Mouse (Mus musculus) midbrain, embryonic 11.5 days (tissue): ENCODE data around the gene Srd5a2. TPM values are rescaled to one million over a fixed set of nuclear protein-coding genes. Genes with fewer than 3 reads are reported as not detected.
"Not testable (repeated sequence)": the region's sequence is repeated elsewhere in the genome, so short reads cannot be mapped to it uniquely, and the experiment has no call there.

Experiments
- ATAC-seq: fragments of 200-750 bp; cut with Nextera tagmentation; 2 replicates; pipeline ENCODE4 v1.8.0; 2017; ENCODE audit warnings: moderate TSS enrichment, moderate library complexity; ENCODE audit not compliant: low FRiP score
- DNase-seq: peaks from one replicate; pipeline ENCODE4 v3.0.0; 2015; ENCODE audit warnings: low spot score; ENCODE audit errors: missing footprints
- H3K27ac ChIP-seq: fragments of 300-500 bp; sonication (generic); 2 replicates; pipeline ENCODE4 v1.5.1; 2014; ENCODE audit warnings: low read depth, low read length
- H3K27me3 ChIP-seq: fragments of 300-500 bp; sonication (generic); 2 replicates; pipeline ENCODE4 v1.6.1; 2014; ENCODE audit warnings: mild to moderate bottlenecking, low read length, moderate library complexity, mixed read lengths; ENCODE audit not compliant: control insufficient read depth, insufficient read depth
- H3K36me3 ChIP-seq: fragments of 300-500 bp; sonication (generic); 2 replicates; pipeline ENCODE4 v1.6.1; 2014; ENCODE audit warnings: mild to moderate bottlenecking, low read length, moderate library complexity, mixed read lengths; ENCODE audit not compliant: control insufficient read depth, insufficient read depth
- H3K4me1 ChIP-seq: fragments of 300-500 bp; sonication (generic); 2 replicates; pipeline ENCODE4 v1.6.1; 2014; ENCODE audit warnings: low read length; ENCODE audit not compliant: control insufficient read depth, insufficient read depth
- H3K4me2 ChIP-seq: fragments of 300-500 bp; sonication (generic); 2 replicates; pipeline ENCODE4 v1.6.1; 2014; ENCODE audit warnings: mild to moderate bottlenecking, moderate library complexity
- H3K4me3 ChIP-seq: fragments of 300-500 bp; sonication (generic); 2 replicates; pipeline ENCODE4 v1.5.1; 2014; ENCODE audit warnings: low read depth, low read length
- H3K9ac ChIP-seq: fragments of 300-500 bp; sonication (generic); 2 replicates; pipeline ENCODE4 v1.6.1; 2014; ENCODE audit warnings: low read length
- H3K9me3 ChIP-seq: fragments of 300-500 bp; sonication (generic); 2 replicates; pipeline ENCODE4 v1.6.1; 2016; ENCODE audit warnings: low read length; ENCODE audit not compliant: control insufficient read depth
- whole genome bisulfite sequencing: fragments of 180-500 bp; shearing (Covaris S2); extraction: QIAGEN DNeasy Blood & Tissue Kit; methylation state at CpG from one replicate; pipeline ENCODE4 v1.1.7; 2014; 5-methylcytosine and 5-hydroxymethylcytosine counted together
- polyA plus RNA-seq: library from polyadenylated mRNA; unstranded; fragments of >200 nt; fragmentation: Nextera tagmentation; extraction: Ambion mirVana; gene quantifications from 2 replicates; pipeline ENCODE4 v1.2.1, GENCODE M21; 2014

Srd5a2 gene
- polyA plus RNA-seq: not detected in 2 replicates

GRCm38 (mm10) chr17:74047210-74048082, at the start of gene Srd5a2:
TSS of gene Srd5a2 (minus strand) at chr17:74047916.
- H3K9me3 ChIP-seq: no peaks in the 10 kb centered on the region
- H3K36me3 ChIP-seq: no peaks in the 10 kb centered on the region
- peak within 1 kb of the TSS; percentile 42 for H3K4me2 ChIP-seq
- 2% methylated on average over 45 of the region's 45 CpGs for WGBS
- peaks cover 35% of the 10 kb centered on the region for H3K27me3 ChIP-seq
- peak within 1 kb of the TSS; percentile 29 for H3K4me3 ChIP-seq
- no peak within 1 kb of the TSS for H3K27ac ChIP-seq
- DNase-seq: peak; percentile 93
- 0 out of 2 replicates have a peak within 1 kb of the TSS, but pooled peaks have one; percentile 12 for H3K9ac ChIP-seq
- peaks cover 3% of the 10 kb centered on the region; the same call in 1 of the 2 replicates for H3K4me1 ChIP-seq
- peak; percentile 52; the same call in 1 of the 2 replicates for ATAC-seq

- Histone ChIP-seq H3K27me3 (no peaks in the 10 kb centered on the region), H3K4me3 (no peak overlapping the region), H3K4me2 (no peak overlapping the region), H3K9ac (no peak overlapping the region), H3K9me3 (no peaks in the 10 kb centered on the region), H3K4me1 (no peaks in the 10 kb centered on the region), H3K36me3 (no peaks in the 10 kb centered on the region), H3K27ac (no peak overlapping the region)
- DNase-seq (no peak), ATAC-seq (no peak)
- 85% methylated on average over 5 of the region's 5 CpGs for WGBS
Measured at GRCm38 (mm10) chr17:74088886-74089678, 41.4 kb upstream of the Srd5a2 start.

- Histone ChIP-seq H3K9me3 (no peaks in the 10 kb centered on the region), H3K4me1 (no peaks in the 10 kb centered on the region), H3K4me3 (no peak overlapping the region), H3K36me3 (no peaks in the 10 kb centered on the region), H3K9ac (no peak overlapping the region), H3K27ac (no peak overlapping the region), H3K4me2 (no peak overlapping the region), H3K27me3 (no peaks in the 10 kb centered on the region)
- 96% methylated on average over 2 of the region's 2 CpGs for WGBS
- DNase-seq: no peak
- no peak for ATAC-seq
Measured at GRCm38 (mm10) chr17:74088016-74088415, 40.3 kb upstream of the Srd5a2 start.

GRCm38 (mm10) chr17:74083370-74083769, 35.7 kb upstream of the Srd5a2 start:
- Histone ChIP-seq H3K4me2 (no peak overlapping the region), H3K9me3 (no peaks in the 10 kb centered on the region), H3K4me3 (no peak overlapping the region), H3K27ac (no peak overlapping the region), H3K9ac (no peak overlapping the region), H3K27me3 (no peaks in the 10 kb centered on the region), H3K4me1 (no peaks in the 10 kb centered on the region), H3K36me3 (no peaks in the 10 kb centered on the region)
- 97% methylated on average over 4 of the region's 4 CpGs for WGBS
- ATAC-seq: no peak
- no peak for DNase-seq

GRCm38 (mm10) chr17:74080076-74080615, 32.4 kb upstream of the Srd5a2 start:
- ATAC-seq: no peak
- H3K4me3 ChIP-seq: no peak overlapping the region
- DNase-seq: no peak
- no peak overlapping the region for H3K27ac ChIP-seq
- H3K4me2 ChIP-seq: no peak overlapping the region
- 89% methylated on average over 6 of the region's 6 CpGs for WGBS
- no peaks in the 10 kb centered on the region for H3K27me3 ChIP-seq
- no peaks in the 10 kb centered on the region for H3K36me3 ChIP-seq
- H3K9me3 ChIP-seq: no peaks in the 10 kb centered on the region
- no peaks in the 10 kb centered on the region for H3K4me1 ChIP-seq
- no peak overlapping the region for H3K9ac ChIP-seq

- Histone ChIP-seq H3K9me3 (no peaks in the 10 kb centered on the region), H3K36me3 (no peaks in the 10 kb centered on the region), H3K4me1 (no peaks in the 10 kb centered on the region), H3K9ac (no peak overlapping the region), H3K4me2 (no peak overlapping the region), H3K4me3 (no peak overlapping the region), H3K27me3 (no peaks in the 10 kb centered on the region), H3K27ac (no peak overlapping the region)
- ATAC-seq (no peak), DNase-seq (no peak)
- 89% methylated on average over 13 of the region's 13 CpGs for WGBS
Measured at GRCm38 (mm10) chr17:74078776-74079495, 31.2 kb upstream of the Srd5a2 start.

- not testable (repeated sequence) for DNase-seq, H3K27ac ChIP-seq, ATAC-seq, H3K9me3 ChIP-seq, H3K4me3 ChIP-seq, H3K4me2 ChIP-seq, H3K27me3 ChIP-seq, H3K9ac ChIP-seq, H3K4me1 ChIP-seq, H3K36me3 ChIP-seq
- 89% methylated on average over 5 of the region's 5 CpGs for WGBS
Measured at GRCm38 (mm10) chr17:74073067-74073466, 25.4 kb upstream of the Srd5a2 start.

- H3K27ac ChIP-seq, H3K36me3 ChIP-seq, H3K9me3 ChIP-seq, DNase-seq, H3K4me3 ChIP-seq, H3K9ac ChIP-seq, H3K4me2 ChIP-seq, H3K4me1 ChIP-seq, H3K27me3 ChIP-seq, ATAC-seq: not testable (repeated sequence)
- WGBS: 92% methylated on average over 5 of the region's 5 CpGs
Measured at GRCm38 (mm10) chr17:74062763-74063162, 15.0 kb upstream of the Srd5a2 start.
